Comparison of ENCODE assay signal across 12 mouse cellular contexts in the genomic region with DNA sequence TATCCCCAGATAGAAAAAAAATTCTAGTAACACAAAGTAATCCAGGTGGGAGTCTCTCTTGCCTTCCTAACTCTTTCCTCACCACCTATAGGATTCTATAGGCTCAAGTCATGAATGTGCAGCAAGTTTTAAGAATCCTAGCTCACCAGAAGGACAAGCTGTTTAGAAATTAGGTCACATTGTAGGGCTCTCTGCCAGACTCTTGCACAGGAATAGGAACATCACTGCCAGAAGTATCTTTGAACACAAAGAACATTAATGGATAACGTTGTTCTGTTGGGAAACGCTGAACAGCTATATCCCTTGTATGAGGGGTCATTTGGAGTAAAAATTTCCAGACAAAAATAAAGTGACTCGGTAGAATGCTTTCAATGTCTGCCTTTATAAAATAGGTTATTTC.
DNase-seq lines count a peak whose midpoint lies in the region; ATAC-seq and TF ChIP-seq lines count a peak whose summit lies in the region.
"Had no signal": no experiment of that assay in that cellular context is flagged by ENCODE, and none has a peak within 500 bp of the region (broad histone marks: within the 10 kb centered on the region; RNA-seq: fewer than 3 reads in every experiment).

No protein-coding gene starts in this region.

- peak; percentile 46 for DNase-seq in hindbrain, postnatal 0 days (ENCODE audit: low spot score)
- DNase-seq in Muller cell, postnatal 12 days (ENCODE audit: inconsistent ontology term), result peak; percentile 37
- DNase-seq in brain, adult 2 months (ENCODE audit: low read depth, low spot score), result peak; percentile 91
- DNase-seq in heart, postnatal 10 days, result peak; percentile 56 to 59
- DNase-seq in B cell, adult 2 months, result no peak
- DNase-seq in left cerebral cortex, adult 11 months (ENCODE audit: low spot score), result no peak
- DNase-seq: gastrocnemius, postnatal 36 days; thymus, postnatal 14 days had no signal

- no peaks in the 10 kb centered on the region for H3K36me3 ChIP-seq in hindbrain, postnatal 0 days (ENCODE audit: insufficient read depth, low read length)
- no peaks in the 10 kb centered on the region for H3K36me3 ChIP-seq in hindbrain, embryonic 13.5 days
- H3K36me3 ChIP-seq: embryonic facial prominence, embryonic 15.5 days; G1E had no signal

- no peak overlapping the region for H3K9ac ChIP-seq in hindbrain, postnatal 0 days (replicated peaks; ENCODE audit: low read length)
- no peak overlapping the region for H3K9ac ChIP-seq in hindbrain, embryonic 13.5 days
- H3K9ac ChIP-seq: embryonic facial prominence, embryonic 15.5 days had no signal

- no peak overlapping the region for H3K27ac ChIP-seq in hindbrain, postnatal 0 days
- no peak overlapping the region for H3K27ac ChIP-seq in hindbrain, embryonic 13.5 days
- H3K27ac ChIP-seq: embryonic facial prominence, embryonic 15.5 days had no signal

- H3K4me2 ChIP-seq in hindbrain, postnatal 0 days (ENCODE audit: low read depth, low read length), result no peak overlapping the region
- H3K4me2 ChIP-seq in hindbrain, embryonic 13.5 days, result no peak overlapping the region
- H3K4me2 ChIP-seq: embryonic facial prominence, embryonic 15.5 days had no signal

- intact Hi-C loops in heart, postnatal 10 days (cut with DNase I), result loop anchor here (5.0 kb wide), 1 partner anchor 98 kb away; no protein-coding TSS in a partner anchor

- no peak for ATAC-seq in hindbrain, postnatal 0 days
- no peak for ATAC-seq in hindbrain, embryonic 13.5 days (ENCODE audit: low FRiP score)

- H3K9me3 ChIP-seq in hindbrain, postnatal 0 days (ENCODE audit: low read length), result no peaks in the 10 kb centered on the region
- no peaks in the 10 kb centered on the region for H3K9me3 ChIP-seq in hindbrain, embryonic 13.5 days
- H3K9me3 ChIP-seq: embryonic facial prominence, embryonic 15.5 days; G1E had no signal

- no peaks in the 10 kb centered on the region; the same call in 1 of the 2 replicates for H3K4me1 ChIP-seq in hindbrain, postnatal 0 days (ENCODE audit: insufficient read depth, low read length)
- peaks cover 21% of the 10 kb centered on the region for H3K4me1 ChIP-seq in hindbrain, embryonic 13.5 days (replicated peaks)

- no peak overlapping the region for H3K4me3 ChIP-seq in hindbrain, postnatal 0 days (ENCODE audit: low read length)
- H3K4me3 ChIP-seq in hindbrain, embryonic 13.5 days, result no peak overlapping the region
- H3K4me3 ChIP-seq: embryonic facial prominence, embryonic 15.5 days; myocyte had no signal

- TF ChIP-seq CTCF in hindbrain, postnatal 0 days (IDR thresholded peaks at IDR 0.05; ENCODE audit: low read depth), result no peak

- H3K27me3 ChIP-seq in hindbrain, postnatal 0 days (ENCODE audit: insufficient read depth, low read length), result no peaks in the 10 kb centered on the region
- H3K27me3 ChIP-seq in hindbrain, embryonic 13.5 days, result peaks cover 16% of the 10 kb centered on the region; the same call in 1 of the 2 replicates
- H3K27me3 ChIP-seq: embryonic facial prominence, embryonic 15.5 days had no signal

- WGBS in hindbrain, postnatal 0 days, result 43% methylated on average over 3 of the region's 3 CpGs
- 78% methylated on average over 3 of the region's 3 CpGs for WGBS in hindbrain, embryonic 13.5 days

Comparison
In these comparisons a context has a peak if more than half of its experiments do, and no peak if none do; other contexts are left out.
1. DNase-seq: peak in hindbrain, postnatal 0 days (single experiment), Muller cell, postnatal 12 days (single experiment), brain, adult 2 months (single experiment) and heart, postnatal 10 days (2 of 2); none in B cell, adult 2 months (0 of 2) and left cerebral cortex, adult 11 months (single experiment).